Mouse (Mus musculus) erythroblast, embryonic 14.5 days (primary cell): Measurements from ENCODE around the gene Rhbdf1. TPM values are rescaled to one million over a fixed set of nuclear protein-coding genes. Genes with fewer than 3 reads are reported as not detected.

ENCODE experiments used
- H3K27me3 ChIP-seq: 2 replicates; pipeline ENCODE4 v1.6.1; 2012; ENCODE audit warnings: inconsistent platforms; ENCODE audit not compliant: control insufficient read depth
- H3K36me3 ChIP-seq: 2 replicates; pipeline ENCODE4 v1.6.1; 2012; ENCODE audit warnings: mild to moderate bottlenecking, inconsistent platforms; ENCODE audit not compliant: control insufficient read depth
- H3K4me1 ChIP-seq: 2 replicates; pipeline ENCODE4 v1.6.1; 2012; ENCODE audit warnings: inconsistent platforms; ENCODE audit not compliant: control insufficient read depth
- H3K4me3 ChIP-seq: replicated peaks from 2 replicates; pipeline ENCODE3; 2012; ENCODE audit warnings: moderate library complexity, mild to moderate bottlenecking, inconsistent platforms
- H3K9me3 ChIP-seq: 2 replicates; pipeline ENCODE4 v1.6.1; 2012; ENCODE audit warnings: low read length, inconsistent platforms, mixed read lengths; ENCODE audit not compliant: control insufficient read depth
- GATA1 ChIP-seq: IDR thresholded peaks from 2 replicates; pipeline ENCODE4 v1.6.1; 2012; ENCODE audit warnings: low read length, inconsistent platforms, mixed read lengths
- TAL1 ChIP-seq: IDR thresholded peaks from 3 replicates; pipeline ENCODE4 v1.6.1; 2012; ENCODE audit warnings: low read length, inconsistent platforms, mixed read lengths
- polyA plus RNA-seq: library from polyadenylated mRNA; stranded (reverse); fragments of >175 nt; gene quantifications from 2 replicates; pipeline ENCODE4 v1.2.3, GENCODE M21; 2012

Gene Rhbdf1
- polyA plus RNA-seq, 1 experiment, result 0.77 TPM

DNA sequence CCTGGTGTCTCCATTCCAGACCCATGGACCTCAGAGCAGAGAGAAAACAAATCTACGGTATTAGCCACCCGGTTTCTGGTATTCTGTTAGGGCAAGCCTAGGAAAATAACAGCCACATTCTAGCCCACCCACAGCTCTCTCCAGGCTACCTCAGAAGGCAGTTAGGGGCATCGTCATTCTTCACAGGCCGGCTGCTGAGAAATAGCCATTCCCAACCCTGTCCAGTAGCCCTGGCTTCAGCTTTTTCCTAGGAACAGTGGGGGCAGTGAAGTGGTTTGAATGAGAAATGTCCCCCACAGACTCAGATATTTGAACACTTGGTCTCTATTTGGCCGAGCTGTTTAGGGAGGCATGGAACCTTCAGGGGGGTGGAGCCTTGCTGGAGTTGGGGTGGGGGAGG lies 32.7 kb downstream of the Rhbdf1 start:
- Histone ChIP-seq H3K4me1 (no peaks in the 10 kb centered on the region), H3K4me3 (no peak overlapping the region), H3K9me3 (peaks cover 2% of the 10 kb centered on the region; the same call in 1 of the 2 replicates), H3K27me3 (peaks cover 3% of the 10 kb centered on the region; the same call in 1 of the 2 replicates), H3K36me3 (no peaks in the 10 kb centered on the region)
- TF ChIP-seq TAL1, result no peak
- TF ChIP-seq GATA1, result no peak

DNA sequence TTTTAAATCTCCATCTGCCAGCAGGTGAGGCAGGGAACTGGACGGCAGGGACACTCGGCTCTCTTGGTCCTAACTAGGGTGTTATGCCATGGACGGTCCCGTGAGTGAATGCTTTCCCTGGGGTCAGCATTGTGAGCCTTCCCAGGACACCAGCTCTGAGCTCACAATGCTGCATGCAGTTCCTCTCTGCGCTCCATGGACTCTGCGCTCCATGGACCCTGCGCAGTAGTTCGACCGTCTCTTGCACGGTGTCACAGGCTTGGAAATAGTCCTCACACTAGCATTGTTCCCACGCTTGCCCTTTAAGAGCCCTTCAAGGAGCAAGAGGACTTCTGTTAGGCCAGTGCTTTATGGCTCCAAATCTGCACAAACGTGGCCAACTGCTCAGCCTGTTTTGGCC lies 33.2 kb downstream of the Rhbdf1 start:
- no peak for TF ChIP-seq GATA1
- TF ChIP-seq TAL1, result no peak
- H3K4me3 ChIP-seq, result no peak overlapping the region
- peaks cover 3% of the 10 kb centered on the region; the same call in 1 of the 2 replicates for H3K27me3 ChIP-seq
- H3K36me3 ChIP-seq, result no peaks in the 10 kb centered on the region
- H3K9me3 ChIP-seq, result peaks cover 2% of the 10 kb centered on the region; the same call in 1 of the 2 replicates
- H3K4me1 ChIP-seq, result no peaks in the 10 kb centered on the region

DNA sequence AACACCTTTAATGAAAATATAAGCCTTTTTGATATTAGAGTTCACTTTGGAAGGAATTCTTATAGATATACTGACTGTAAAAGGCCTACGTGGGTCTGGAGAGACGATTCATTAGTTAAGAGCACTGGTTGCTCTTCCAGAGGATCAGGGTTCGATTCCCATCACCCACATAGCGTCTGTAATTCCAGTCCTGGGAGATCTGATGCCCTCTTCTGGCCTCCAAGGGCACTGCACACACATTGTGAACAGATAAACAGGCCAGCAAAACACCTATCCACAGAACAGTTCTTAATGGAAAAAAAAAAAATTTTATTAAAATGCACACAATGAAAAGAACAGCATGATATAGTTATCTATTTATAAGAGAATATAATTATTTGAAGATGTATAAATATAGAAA lies 34.8 kb downstream of the Rhbdf1 start:
- H3K27me3 ChIP-seq, result peaks cover 3% of the 10 kb centered on the region; the same call in 1 of the 2 replicates
- H3K36me3 ChIP-seq, result no peaks in the 10 kb centered on the region
- TF ChIP-seq GATA1, result no peak
- 0 out of 2 replicates have a peak, but pooled peaks cover 2% of the 10 kb centered on the region for H3K4me1 ChIP-seq
- H3K9me3 ChIP-seq, result peaks cover 2% of the 10 kb centered on the region; the same call in 1 of the 2 replicates
- H3K4me3 ChIP-seq, result no peak overlapping the region

DNA sequence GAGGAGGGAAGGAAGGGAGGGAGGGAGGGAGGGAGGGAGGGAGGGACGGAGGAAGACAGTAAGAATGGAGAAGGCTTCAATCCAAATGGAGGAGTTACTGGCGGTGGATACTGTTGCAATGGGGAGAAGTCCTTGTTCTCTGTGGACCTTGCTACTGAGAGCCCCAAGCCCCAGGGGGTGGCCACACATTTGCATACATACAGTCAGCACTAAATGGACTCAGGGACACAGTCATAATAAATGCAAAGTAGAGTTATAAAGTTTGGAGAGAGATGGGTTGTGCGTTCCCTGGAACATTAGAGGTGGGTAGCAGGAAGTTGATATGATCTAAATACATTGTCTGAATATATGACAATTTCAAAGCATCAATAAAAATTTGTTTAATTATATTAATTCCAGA lies 36.1 kb downstream of the Rhbdf1 start:
- no peak overlapping the region for H3K4me3 ChIP-seq
- no peak for TF ChIP-seq GATA1
- no peak for TF ChIP-seq TAL1

DNA sequence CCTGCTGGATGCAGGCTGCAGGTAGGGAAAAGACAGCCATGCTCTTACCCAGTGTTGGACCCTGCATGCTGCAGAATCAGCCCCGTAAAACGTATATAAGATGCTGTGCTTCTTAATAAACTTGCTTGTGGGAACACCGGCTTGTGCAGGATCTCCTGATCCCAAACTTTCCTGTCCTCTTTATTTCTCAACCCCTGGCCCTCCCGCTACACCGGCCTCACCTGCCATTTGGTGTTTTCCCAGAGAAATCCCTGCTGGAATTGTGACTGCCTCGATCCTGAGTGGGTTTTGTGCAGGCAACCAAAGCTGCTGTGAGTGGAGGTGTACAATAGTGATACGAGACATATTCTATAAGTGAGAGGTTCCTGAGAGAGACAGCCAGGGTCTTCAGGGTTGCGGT lies 37.6 kb downstream of the Rhbdf1 start:
- Histone ChIP-seq H3K9me3 (peaks cover 2% of the 10 kb centered on the region; the same call in 1 of the 2 replicates), H3K27me3 (peaks cover 7% of the 10 kb centered on the region)
- TF ChIP-seq GATA1, result no peak
- TF ChIP-seq TAL1, result no peak

More for the DNA sequence above, 36.1 kb downstream of the Rhbdf1 start:
- Histone ChIP-seq H3K36me3 (no peaks in the 10 kb centered on the region), H3K27me3 (peaks cover 7% of the 10 kb centered on the region), H3K4me1 (0 out of 2 replicates have a peak, but pooled peaks cover 2% of the 10 kb centered on the region), H3K9me3 (peaks cover 2% of the 10 kb centered on the region; the same call in 1 of the 2 replicates)

DNA sequence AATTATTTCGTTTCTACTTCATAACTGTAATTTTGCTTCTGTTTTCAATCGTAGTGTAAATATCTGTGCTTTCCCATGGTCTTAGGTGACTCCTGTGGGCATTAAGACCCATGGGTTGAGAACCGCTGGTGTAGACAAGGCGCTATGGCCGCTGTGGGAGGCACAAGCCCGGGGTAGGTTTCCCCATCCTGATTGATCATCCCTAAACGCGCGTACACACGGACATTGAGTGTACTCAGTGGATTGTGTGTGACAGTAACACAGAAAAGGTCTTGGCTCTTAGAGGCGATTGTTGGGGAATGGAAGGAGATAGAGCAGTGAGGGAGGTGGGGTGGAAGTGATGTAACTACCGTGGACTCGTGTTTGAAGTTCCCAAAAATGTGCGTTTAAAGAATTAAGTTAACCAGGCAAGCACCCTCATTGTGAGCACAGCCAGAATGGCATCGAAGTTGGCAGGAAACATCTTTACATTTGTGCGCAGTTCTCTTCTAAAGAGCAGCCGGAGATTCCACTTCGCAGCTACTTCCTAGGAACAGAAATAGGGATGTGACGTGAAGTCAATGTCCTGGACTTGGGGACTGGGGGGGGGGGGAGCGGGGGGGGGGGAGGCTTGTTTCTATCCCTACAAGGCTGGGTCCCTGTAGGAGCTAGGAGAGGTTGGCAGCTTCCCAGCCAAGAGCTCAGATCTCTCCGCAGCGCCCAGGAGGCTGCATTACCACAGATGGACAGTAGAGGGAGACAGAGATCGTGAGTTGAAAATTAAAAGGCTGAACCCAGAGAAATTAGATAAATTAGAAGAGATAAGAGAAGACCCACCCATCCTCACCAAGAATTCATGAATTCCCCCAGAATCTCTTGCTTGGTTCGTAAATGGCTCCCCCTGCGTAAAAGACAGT lies 39.9 kb downstream of the Rhbdf1 start:
- Histone ChIP-seq H3K4me1 (0 out of 2 replicates have a peak, but pooled peaks cover 2% of the 10 kb centered on the region), H3K9me3 (peaks cover 9% of the 10 kb centered on the region; the same call in 1 of the 2 replicates), H3K27me3 (peaks cover 10% of the 10 kb centered on the region), H3K4me3 (no peak overlapping the region), H3K36me3 (no peaks in the 10 kb centered on the region)
- TF ChIP-seq GATA1, result no peak
- no peak for TF ChIP-seq TAL1

More for the DNA sequence above, 37.6 kb downstream of the Rhbdf1 start:
- H3K36me3 ChIP-seq, result no peaks in the 10 kb centered on the region
- no peak overlapping the region for H3K4me3 ChIP-seq
- H3K4me1 ChIP-seq, result 0 out of 2 replicates have a peak, but pooled peaks cover 2% of the 10 kb centered on the region

DNA sequence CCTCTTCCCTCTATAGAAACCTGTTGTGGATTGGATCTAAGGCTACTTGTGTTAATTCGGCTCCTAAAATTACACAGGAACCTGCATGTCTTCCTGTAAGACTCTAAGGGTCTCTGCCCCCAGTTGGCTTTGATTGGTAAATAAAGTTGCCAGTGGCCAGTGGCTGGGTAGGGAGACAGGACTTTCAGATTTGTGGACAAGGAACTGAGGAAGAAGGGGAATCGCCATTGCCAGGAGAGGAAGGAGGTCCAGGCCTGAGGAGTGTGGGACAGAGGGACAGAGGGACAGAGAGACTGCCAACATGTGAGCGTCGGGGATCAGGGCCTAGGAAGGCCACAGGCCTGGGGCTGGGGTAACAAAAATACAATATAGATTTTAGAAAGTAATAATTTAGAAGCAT lies 40.9 kb downstream of the Rhbdf1 start:
- Histone ChIP-seq H3K27me3 (peaks cover 10% of the 10 kb centered on the region), H3K36me3 (no peaks in the 10 kb centered on the region), H3K9me3 (peaks cover 8% of the 10 kb centered on the region; the same call in 1 of the 2 replicates), H3K4me1 (0 out of 2 replicates have a peak, but pooled peaks cover 2% of the 10 kb centered on the region), H3K4me3 (no peak overlapping the region)
- TF ChIP-seq TAL1 (no peak), GATA1 (no peak)

DNA sequence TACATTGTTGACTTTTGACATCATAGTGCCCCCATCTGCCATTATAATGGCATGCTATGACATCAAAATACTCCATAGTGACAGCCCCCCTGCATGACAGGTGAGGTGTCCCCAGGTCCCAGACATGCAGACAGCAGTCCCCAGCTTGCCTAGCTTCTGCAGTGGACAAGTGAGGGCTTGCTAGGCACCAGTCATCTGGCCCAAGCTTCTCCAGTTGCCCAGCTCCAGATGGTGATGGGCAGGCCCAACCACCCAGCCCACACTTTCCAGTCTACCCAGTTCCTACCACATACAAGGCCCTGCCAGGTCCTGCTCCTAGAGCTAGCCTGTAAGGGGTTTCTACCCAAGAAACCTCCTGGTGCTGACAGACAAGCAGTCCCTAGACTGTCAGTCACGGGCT lies 43.6 kb downstream of the Rhbdf1 start:
- TF ChIP-seq TAL1 (no peak), GATA1 (no peak)
- Histone ChIP-seq H3K4me3 (no peak overlapping the region), H3K36me3 (no peaks in the 10 kb centered on the region), H3K27me3 (peaks cover 7% of the 10 kb centered on the region), H3K4me1 (0 out of 2 replicates have a peak, but pooled peaks cover 2% of the 10 kb centered on the region), H3K9me3 (peaks cover 8% of the 10 kb centered on the region; the same call in 1 of the 2 replicates)

DNA sequence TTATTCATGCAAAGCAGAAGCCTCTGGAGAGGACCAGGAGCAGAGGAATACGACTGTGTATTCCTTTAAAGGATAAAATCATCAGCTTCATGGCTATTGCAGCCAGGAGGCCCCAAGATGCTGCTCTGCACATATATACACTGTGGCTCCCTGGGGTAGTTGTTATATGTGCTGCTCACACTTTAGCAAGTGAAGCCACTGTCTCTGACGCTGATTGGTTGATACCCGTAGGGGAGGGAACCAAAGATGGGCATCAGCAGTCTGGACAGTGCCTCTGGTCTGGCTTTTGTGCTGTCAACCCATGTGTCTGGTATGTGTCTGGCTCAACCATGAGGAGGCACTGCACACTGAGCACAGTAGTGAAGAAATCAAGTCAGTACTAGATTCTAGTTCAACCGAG lies 55.4 kb downstream of the Rhbdf1 start:
- no peaks in the 10 kb centered on the region for H3K36me3 ChIP-seq
- no peak overlapping the region for H3K4me3 ChIP-seq
- no peak for TF ChIP-seq GATA1
- TF ChIP-seq TAL1, result no peak
- peaks cover 7% of the 10 kb centered on the region for H3K27me3 ChIP-seq
- peaks cover 7% of the 10 kb centered on the region for H3K4me1 ChIP-seq
- H3K9me3 ChIP-seq, result no peaks in the 10 kb centered on the region
